Mouse (Mus musculus): ENCODE measurements around the gene Ppp4r3b.

The Ppp4r3b gene

DNA sequence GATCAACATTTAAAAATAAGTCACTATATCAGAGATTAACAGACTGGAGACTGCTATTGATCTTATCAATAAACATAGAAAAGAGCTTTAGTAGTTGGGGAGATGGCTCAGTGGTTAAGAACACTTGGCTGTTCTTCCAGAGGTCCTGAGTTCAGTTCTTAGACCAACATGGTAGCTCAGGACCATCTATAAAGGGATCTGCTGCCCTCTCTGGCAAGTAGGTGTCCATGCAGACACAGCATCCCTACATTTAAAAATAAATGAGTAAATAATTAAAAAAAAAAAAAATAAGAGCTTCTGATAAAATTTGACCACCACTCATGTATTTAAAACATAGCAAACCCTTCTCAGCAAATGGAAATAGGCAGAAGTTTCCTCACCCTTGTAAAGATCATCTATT is 65.4 kb downstream of the Ppp4r3b start:
- DNase-seq (ENCODE audit: low spot score in 2 of 2), result no peak

DNA sequence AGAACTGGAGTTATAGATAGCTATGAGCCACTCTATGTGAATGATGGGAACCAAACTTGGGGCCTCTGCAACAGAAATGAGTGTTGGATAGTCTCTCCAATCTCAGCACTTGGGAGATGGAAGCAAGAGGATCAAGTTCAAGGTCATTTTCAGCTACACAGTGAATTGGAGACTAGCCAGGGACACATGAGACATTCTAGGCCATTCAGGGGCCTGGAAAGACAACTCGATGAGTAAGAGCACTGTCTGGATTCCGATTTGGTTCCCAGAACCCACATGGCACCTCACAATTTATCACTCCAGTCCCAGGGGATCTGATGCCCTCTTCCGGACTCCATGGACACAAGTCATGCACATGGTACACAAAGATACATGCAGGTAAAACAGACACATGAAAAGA is 65.9 kb downstream of the Ppp4r3b start:
- no peak for DNase-seq (ENCODE audit: low spot score in 2 of 2)

DNA sequence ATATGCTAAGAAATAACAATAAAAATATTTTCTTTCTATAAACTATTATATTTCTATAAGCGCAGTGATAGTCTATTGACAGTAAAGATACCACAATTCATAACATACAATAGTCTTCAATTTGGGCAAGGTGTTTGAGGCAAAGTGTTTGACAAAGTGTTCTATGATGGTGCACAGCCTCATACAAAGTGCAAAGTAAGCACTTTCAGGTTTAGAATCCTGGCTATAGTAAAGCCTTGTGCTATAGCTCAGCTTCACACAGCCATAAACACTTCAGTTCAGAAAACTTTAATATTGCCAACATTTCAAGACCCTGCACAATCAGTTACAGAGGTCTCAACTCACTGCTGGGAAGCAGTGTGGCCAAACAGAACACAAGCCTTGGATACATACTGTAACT is 66.7 kb downstream of the Ppp4r3b start:
- DNase-seq (ENCODE audit: low spot score in 2 of 2), result no peak

DNA sequence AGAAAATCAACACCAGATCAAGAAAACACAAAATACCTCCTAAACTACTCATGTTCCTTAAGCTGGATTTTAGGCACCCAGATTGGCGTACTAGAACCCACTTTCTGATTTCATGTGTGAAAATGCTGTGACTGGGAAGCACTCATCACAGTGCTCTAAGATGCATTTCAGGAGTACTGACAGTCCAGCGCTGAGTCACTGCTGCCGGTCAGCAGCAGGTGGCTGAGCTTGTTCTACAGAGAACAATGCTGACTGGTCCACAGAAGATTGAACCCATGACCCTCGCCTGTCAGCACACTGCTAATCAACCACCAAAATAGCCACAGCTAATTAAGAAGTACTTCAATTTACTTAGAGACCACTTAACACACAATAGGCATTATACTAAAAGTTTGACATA is 69.3 kb downstream of the Ppp4r3b start:
- no peak for DNase-seq (ENCODE audit: low spot score in 2 of 2)

DNA sequence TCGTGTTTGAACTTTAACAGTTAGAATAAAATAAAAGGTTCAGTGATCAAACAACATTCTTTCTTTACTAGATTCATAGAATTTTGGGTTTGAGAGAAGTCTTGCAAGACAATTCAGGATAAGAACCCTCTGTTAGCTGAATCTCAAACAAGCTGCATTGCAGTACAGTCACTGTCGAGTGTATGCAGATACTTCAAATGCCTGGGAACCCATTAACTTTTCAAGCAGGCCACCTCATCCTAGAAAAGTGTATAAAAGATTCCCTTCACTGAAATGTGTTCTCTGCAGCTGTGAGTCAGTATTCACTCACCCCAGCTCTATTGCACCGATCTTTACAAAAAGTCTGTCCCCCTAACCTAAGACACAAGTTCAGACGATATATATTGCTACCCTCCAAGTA is 73.3 kb downstream of the Ppp4r3b start:
- no peak for DNase-seq (ENCODE audit: low spot score in 2 of 2)

DNA sequence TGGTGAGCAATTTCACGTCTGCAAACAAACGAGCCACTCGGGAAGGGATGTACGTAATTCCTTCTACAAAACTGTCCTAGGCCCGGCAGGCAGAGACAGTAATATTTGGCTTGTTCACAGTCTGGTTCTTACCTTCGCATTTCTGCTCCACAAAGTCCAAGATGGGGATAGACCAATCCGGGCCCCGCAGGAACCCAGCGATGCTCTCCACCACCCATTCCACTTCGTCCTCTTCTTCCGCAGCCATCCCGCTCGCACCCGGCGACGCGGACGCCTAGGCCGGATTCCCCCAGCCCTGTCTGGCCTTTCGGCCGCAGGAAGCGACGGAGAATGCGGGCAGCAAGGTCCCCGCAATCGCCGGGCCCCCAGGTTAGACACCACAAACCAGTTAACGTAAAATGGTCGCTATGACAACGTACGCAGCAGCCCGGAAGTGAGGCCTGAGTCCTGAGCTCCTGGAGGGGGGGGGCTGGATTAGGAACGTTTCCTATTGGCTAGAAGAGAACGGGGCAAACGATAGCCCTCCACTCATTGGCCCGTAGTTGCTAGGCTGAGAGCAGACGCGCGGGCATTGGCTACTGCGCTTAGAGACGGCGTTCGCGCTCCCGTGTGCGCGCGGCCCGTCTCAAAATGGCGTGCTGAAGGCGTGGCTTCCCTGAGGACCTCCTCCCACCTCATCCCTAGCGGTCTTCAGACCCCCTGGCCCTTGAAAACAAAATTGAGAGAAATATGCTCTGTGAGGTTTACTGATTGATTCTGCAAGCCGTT is 74.4 kb downstream of the Ppp4r3b start, which contains the start of gene Cfap36:
Gene Cfap36 (minus strand): TSS at position 527 of the 768 bp plus-strand sequence.
- peak; percentile 93 to 96 for DNase-seq (ENCODE audit: low spot score in 2 of 2)

DNA sequence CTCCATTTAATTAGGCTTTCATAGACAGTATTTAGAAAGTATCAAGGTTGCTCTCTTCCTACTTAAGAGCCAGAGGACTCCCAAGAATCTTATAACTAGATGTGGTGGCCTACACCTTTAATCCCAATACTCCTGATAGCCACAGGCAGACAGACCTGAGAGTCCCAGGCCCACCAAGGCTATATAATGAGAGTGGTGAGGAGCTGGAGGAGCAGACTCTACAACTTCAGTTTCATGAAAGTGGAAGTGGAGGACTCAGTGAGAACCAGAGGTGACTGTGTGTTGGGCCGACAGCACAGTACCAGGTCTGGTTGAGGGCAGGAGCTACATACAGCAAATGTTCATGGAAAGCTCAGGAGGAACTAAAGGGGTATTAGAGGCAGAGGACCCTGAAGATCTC is 75.0 kb downstream of the Ppp4r3b start:
- DNase-seq (ENCODE audit: low spot score in 2 of 2), result no peak

DNA sequence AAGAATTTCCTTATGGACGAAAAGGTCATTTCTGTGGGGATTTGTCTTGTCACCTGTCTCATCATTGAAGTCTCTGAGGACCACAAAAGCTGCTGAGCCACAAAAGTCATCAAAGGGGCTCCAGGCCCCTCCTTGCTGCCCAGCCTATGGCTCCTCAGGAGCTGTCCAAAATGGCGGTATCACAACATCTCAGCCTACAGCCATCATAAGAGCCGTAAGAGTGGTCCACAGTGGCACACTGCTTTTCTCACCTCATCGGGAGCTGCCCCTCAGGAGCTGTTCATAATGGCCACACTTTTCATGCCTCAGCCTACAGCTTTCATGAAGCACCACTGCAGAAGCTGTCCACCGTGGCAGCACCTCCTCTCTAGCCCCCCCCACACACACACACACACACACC is 75.7 kb downstream of the Ppp4r3b start:
- DNase-seq (ENCODE audit: low spot score in 2 of 2), result no peak

DNA sequence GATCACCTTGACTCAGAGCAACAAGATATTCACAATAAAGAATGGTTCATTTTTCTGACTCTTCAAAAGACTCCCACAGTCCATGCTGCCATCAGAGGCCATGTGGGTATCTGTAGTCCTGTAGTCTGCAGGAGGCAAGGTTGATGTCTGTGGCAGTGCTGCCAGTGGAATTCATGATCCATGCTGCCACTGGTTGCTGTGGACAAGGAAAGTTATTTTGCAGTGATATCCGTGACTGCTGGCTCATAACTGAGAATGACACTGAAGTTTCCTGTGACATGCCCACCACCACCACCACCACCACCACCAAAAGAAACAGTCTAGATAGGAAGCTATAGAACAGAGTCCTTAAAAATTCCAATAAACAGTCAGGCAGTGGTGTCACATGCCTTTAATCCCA is 82.0 kb downstream of the Ppp4r3b start:
- no peak for DNase-seq (ENCODE audit: low spot score in 2 of 2)

DNA sequence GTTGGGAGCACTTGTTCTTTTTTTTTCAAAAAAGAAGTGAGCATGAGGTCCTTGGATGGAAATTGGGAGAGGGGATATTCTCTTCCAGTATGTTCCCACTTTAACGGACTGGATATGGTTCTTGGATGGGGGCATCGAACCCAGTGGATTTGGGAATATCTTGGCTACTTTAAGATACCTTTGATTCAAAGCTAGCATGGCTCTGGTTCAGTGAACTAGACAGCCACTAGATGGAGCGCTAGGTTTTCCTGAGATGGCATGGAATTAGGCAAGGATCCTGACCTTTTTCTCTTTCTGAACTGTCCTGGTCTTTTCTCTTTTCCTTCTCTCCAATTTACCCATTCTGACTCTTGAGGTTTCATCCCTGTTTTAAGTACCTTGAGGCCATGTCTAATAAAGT is 95.1 kb downstream of the Ppp4r3b start:
- peak in 1 of 2 experiments; percentile 15 for DNase-seq (ENCODE audit: low spot score in 2 of 2)

All from heart, adult 9 months (tissue).